Mouse (Mus musculus): ENCODE measurements around the gene Rai2. TPM values are rescaled to one million over a fixed set of nuclear protein-coding genes. Genes with fewer than 3 reads are reported as not detected.

Rai2 gene
- total RNA-seq (2014; rRNA removed; ENCODE audit: low replicate concordance), result 0.46 and 3.8 TPM in 2 replicates
- 2.2 and 2.9 TPM in 2 replicates for polyA plus RNA-seq (2015; fragmentation: Nextera tagmentation; extraction: Ambion mirVana)

GRCm38 (mm10) chrX:161716865-161717763, at the start of gene Rai2:
TSS of gene Rai2 (plus strand) at chrX:161717069.
- DNase-seq (ENCODE audit: low spot score) (no peak), ATAC-seq (ENCODE audit: insufficient read depth, low read depth) (peak; percentile 53)
- TF ChIP-seq EP300 (IDR thresholded peaks at IDR 0.05; ENCODE audit: low read depth) (no peak), CTCF (IDR thresholded peaks at IDR 0.05; ENCODE audit: low read depth) (no peak)
- Histone ChIP-seq H3K9ac (replicated peaks; ENCODE audit: low read depth, low read length) (peak within 1 kb of the TSS; percentile 46), H3K27ac (ENCODE audit: low read depth) (no peak within 1 kb of the TSS), H3K36me3 (replicated peaks; ENCODE audit: control insufficient read depth, insufficient read depth, low read length) (no peaks in the 10 kb centered on the region), H3K4me1 (ENCODE audit: control insufficient read depth, insufficient read depth) (no peaks in the 10 kb centered on the region), H3K4me2 (ENCODE audit: low read depth, low read length) (peak within 1 kb of the TSS; percentile 90), H3K27me3 (ENCODE audit: control insufficient read depth, insufficient read depth, low read length) (0 out of 2 replicates have a peak, but pooled peaks cover 11% of the 10 kb centered on the region), H3K9me3 (replicated peaks; ENCODE audit: control insufficient read depth, low read length) (no peaks in the 10 kb centered on the region), H3K4me3 (ENCODE audit: low read depth, low read length) (peak within 1 kb of the TSS; percentile 61)
- 21% methylated on average over 45 of the region's 79 CpGs for WGBS

DNA sequence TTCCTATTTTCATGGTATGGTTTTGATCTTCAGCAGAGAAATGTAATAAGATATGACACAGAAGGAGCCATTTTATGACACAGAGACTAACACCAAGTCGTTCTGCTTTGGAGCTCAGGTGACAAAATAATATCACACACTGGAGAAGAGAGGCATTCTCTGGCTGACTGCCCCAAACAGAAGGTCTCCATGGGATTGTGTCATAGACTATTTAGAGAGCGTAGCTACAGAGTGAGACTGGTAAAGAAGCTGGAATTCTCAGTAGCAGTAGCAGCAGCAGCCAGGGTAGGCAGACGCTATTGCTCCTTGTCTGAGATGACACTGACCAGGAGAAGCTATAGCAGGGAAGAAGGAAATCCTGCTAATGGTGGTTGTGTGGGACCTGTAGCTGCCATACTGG, 27.5 kb upstream of the Rai2 start:
- peak; percentile 76 for ATAC-seq (ENCODE audit: insufficient read depth, low read depth)

DNA sequence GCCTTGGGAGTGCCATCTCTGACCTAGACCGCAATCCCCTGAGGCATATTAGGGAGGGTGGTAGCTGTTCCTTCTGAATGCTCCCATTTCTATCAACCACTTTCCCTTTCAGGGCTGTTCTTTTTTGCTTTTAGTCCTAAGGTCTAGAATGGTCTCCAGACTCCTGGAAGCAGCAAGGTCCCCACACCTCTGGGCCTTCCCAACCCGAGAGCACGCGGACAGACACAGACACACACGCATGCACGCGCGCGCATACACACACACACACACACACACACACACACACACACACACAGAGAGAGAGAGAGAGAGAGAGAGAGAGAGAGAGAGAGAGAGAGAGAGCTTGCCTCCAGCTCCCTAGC, 385 bp upstream of the Rai2 start:
- Histone ChIP-seq H3K27ac (ENCODE audit: low read depth) (no peak overlapping the region), H3K4me2 (ENCODE audit: low read depth, low read length) (peak overlapping the region; percentile 90), H3K36me3 (replicated peaks; ENCODE audit: control insufficient read depth, insufficient read depth, low read length) (no peaks in the 10 kb centered on the region), H3K9me3 (replicated peaks; ENCODE audit: control insufficient read depth, low read length) (no peaks in the 10 kb centered on the region), H3K4me3 (ENCODE audit: low read depth, low read length) (peak overlapping the region; percentile 61), H3K4me1 (ENCODE audit: control insufficient read depth, insufficient read depth) (no peaks in the 10 kb centered on the region), H3K9ac (replicated peaks; ENCODE audit: low read depth, low read length) (0 out of 2 replicates have a peak overlapping the region, but pooled peaks have one; percentile 46), H3K27me3 (ENCODE audit: control insufficient read depth, insufficient read depth, low read length) (0 out of 2 replicates have a peak, but pooled peaks cover 11% of the 10 kb centered on the region)
- 43% methylated on average over 4 of the region's 9 CpGs for WGBS
- DNase-seq (ENCODE audit: low spot score) (no peak), ATAC-seq (ENCODE audit: insufficient read depth, low read depth) (no peak)
- TF ChIP-seq CTCF (IDR thresholded peaks at IDR 0.05; ENCODE audit: low read depth) (no peak), EP300 (IDR thresholded peaks at IDR 0.05; ENCODE audit: low read depth) (no peak)

More for the DNA sequence above, 27.5 kb upstream of the Rai2 start:
- H3K36me3 ChIP-seq (replicated peaks; ENCODE audit: control insufficient read depth, insufficient read depth, low read length), result no peaks in the 10 kb centered on the region
- TF ChIP-seq EP300 (IDR thresholded peaks at IDR 0.05; ENCODE audit: low read depth), result no peak
- TF ChIP-seq CTCF (IDR thresholded peaks at IDR 0.05; ENCODE audit: low read depth), result no peak
- no peaks in the 10 kb centered on the region for H3K4me1 ChIP-seq (ENCODE audit: control insufficient read depth, insufficient read depth)
- no peak overlapping the region for H3K27ac ChIP-seq (ENCODE audit: low read depth)
- WGBS, result 26% methylated on average over 3 of the region's 3 CpGs
- H3K9ac ChIP-seq (replicated peaks; ENCODE audit: low read depth, low read length), result no peak overlapping the region
- H3K27me3 ChIP-seq (ENCODE audit: control insufficient read depth, insufficient read depth, low read length), result no peaks in the 10 kb centered on the region
- no peaks in the 10 kb centered on the region for H3K9me3 ChIP-seq (replicated peaks; ENCODE audit: control insufficient read depth, low read length)
- peak; percentile 50 for DNase-seq (ENCODE audit: low spot score)
- H3K4me3 ChIP-seq (ENCODE audit: low read depth, low read length), result no peak overlapping the region
- no peak overlapping the region for H3K4me2 ChIP-seq (ENCODE audit: low read depth, low read length)

GRCm38 (mm10) chrX:161717764-161718382, 1.0 kb downstream of the Rai2 start:
- H3K9ac ChIP-seq (replicated peaks; ENCODE audit: low read depth, low read length), result peak overlapping the region; percentile 46
- no peaks in the 10 kb centered on the region for H3K4me1 ChIP-seq (ENCODE audit: control insufficient read depth, insufficient read depth)
- peak overlapping the region; percentile 61 for H3K4me3 ChIP-seq (ENCODE audit: low read depth, low read length)
- TF ChIP-seq CTCF (IDR thresholded peaks at IDR 0.05; ENCODE audit: low read depth), result no peak
- no peak for TF ChIP-seq EP300 (IDR thresholded peaks at IDR 0.05; ENCODE audit: low read depth)
- no peaks in the 10 kb centered on the region for H3K9me3 ChIP-seq (replicated peaks; ENCODE audit: control insufficient read depth, low read length)
- 16% methylated on average over 25 of the region's 26 CpGs for WGBS
- H3K27me3 ChIP-seq (ENCODE audit: control insufficient read depth, insufficient read depth, low read length), result 0 out of 2 replicates have a peak, but pooled peaks cover 11% of the 10 kb centered on the region
- peak overlapping the region; percentile 90 for H3K4me2 ChIP-seq (ENCODE audit: low read depth, low read length)
- no peak for DNase-seq (ENCODE audit: low spot score)
- no peaks in the 10 kb centered on the region for H3K36me3 ChIP-seq (replicated peaks; ENCODE audit: control insufficient read depth, insufficient read depth, low read length)
- no peak overlapping the region for H3K27ac ChIP-seq (ENCODE audit: low read depth)
- no peak for ATAC-seq (ENCODE audit: insufficient read depth, low read depth)

GRCm38 (mm10) chrX:161718548-161718947, 1.7 kb downstream of the Rai2 start:
- DNase-seq (ENCODE audit: low spot score) (no peak), ATAC-seq (ENCODE audit: insufficient read depth, low read depth) (no peak)
- Histone ChIP-seq H3K4me3 (ENCODE audit: low read depth, low read length) (peak overlapping the region; percentile 61), H3K27ac (ENCODE audit: low read depth) (no peak overlapping the region), H3K4me2 (ENCODE audit: low read depth, low read length) (peak overlapping the region; percentile 90), H3K4me1 (ENCODE audit: control insufficient read depth, insufficient read depth) (no peaks in the 10 kb centered on the region), H3K27me3 (ENCODE audit: control insufficient read depth, insufficient read depth, low read length) (0 out of 2 replicates have a peak, but pooled peaks cover 11% of the 10 kb centered on the region), H3K36me3 (replicated peaks; ENCODE audit: control insufficient read depth, insufficient read depth, low read length) (no peaks in the 10 kb centered on the region), H3K9me3 (replicated peaks; ENCODE audit: control insufficient read depth, low read length) (no peaks in the 10 kb centered on the region), H3K9ac (replicated peaks; ENCODE audit: low read depth, low read length) (no peak overlapping the region)
- 31% methylated on average over 11 of the region's 11 CpGs for WGBS
- no peak for TF ChIP-seq CTCF (IDR thresholded peaks at IDR 0.05; ENCODE audit: low read depth)
- no peak for TF ChIP-seq EP300 (IDR thresholded peaks at IDR 0.05; ENCODE audit: low read depth)

Data from heart, postnatal 0 days (tissue).